Mouse (Mus musculus) C2C12 (cell line): ENCODE results near the gene Fbxw11. TPM values are rescaled to one million over a fixed set of nuclear protein-coding genes. Genes with fewer than 3 reads are reported as not detected.

Source experiments
- H3K27me3 ChIP-seq: one replicate; pipeline ENCODE4 v1.6.1; 2011; ENCODE audit not compliant: control insufficient read depth, insufficient read depth, insufficient read length
- H3K36me3 ChIP-seq: one replicate; pipeline ENCODE4 v1.6.1; 2011; ENCODE audit not compliant: control insufficient read depth, insufficient read depth
- H3K4me3 ChIP-seq: one replicate; pipeline ENCODE4 v1.5.1; 2011; ENCODE audit warnings: mild to moderate bottlenecking, control low read depth; ENCODE audit not compliant: poor library complexity, insufficient read depth, severe bottlenecking
- H3K79me2 ChIP-seq: one replicate; pipeline ENCODE4 v1.6.1; 2011; ENCODE audit not compliant: control insufficient read depth, insufficient read depth
- H3K79me3 ChIP-seq: one replicate; pipeline ENCODE4 v1.6.1; 2011; ENCODE audit warnings: low read depth, control low read depth
- H3ac ChIP-seq: one replicate; pipeline ENCODE3; 2011; ENCODE audit warnings: low read depth; ENCODE audit not compliant: control insufficient read depth, insufficient read length
- CEBPB ChIP-seq: IDR thresholded peaks from one replicate; pipeline ENCODE4 v1.6.1; 2011; ENCODE audit warnings: low read depth, mild to moderate bottlenecking, control low read depth, moderate library complexity
- CTCF ChIP-seq: IDR thresholded peaks from one replicate; pipeline ENCODE4 v1.5.1; 2011; ENCODE audit not compliant: control insufficient read depth, insufficient read depth, insufficient read length
- FOSL1 ChIP-seq: IDR thresholded peaks from one replicate; pipeline ENCODE4 v1.8.0; 2011; ENCODE audit warnings: mild to moderate bottlenecking, low read length; ENCODE audit not compliant: poor library complexity, insufficient read depth, severe bottlenecking
- MAX ChIP-seq: IDR thresholded peaks from one replicate; pipeline ENCODE4 v1.6.1; 2011; ENCODE audit warnings: mild to moderate bottlenecking, control low read depth
- MYOD1 ChIP-seq: IDR thresholded peaks from one replicate; pipeline ENCODE4 v1.6.1; 2011; ENCODE audit warnings: low read depth; ENCODE audit not compliant: control insufficient read depth, insufficient read length
- MYOG ChIP-seq: IDR thresholded peaks from one replicate; pipeline ENCODE4 v1.6.1; 2011; ENCODE audit not compliant: control insufficient read depth, insufficient read length; ENCODE audit errors: extremely low read depth
- USF1 ChIP-seq: IDR thresholded peaks from one replicate; pipeline ENCODE4 v1.6.1; 2011; ENCODE audit warnings: low read depth, mild to moderate bottlenecking, control low read depth, moderate library complexity
- polyA plus RNA-seq: library from polyadenylated mRNA; unstranded; fragments of >200 nt; fragmentation: generic; extraction: Trizol; gene quantifications from one replicate; pipeline ENCODE4 v1.2.1, GENCODE M21; 2012; ENCODE audit warnings: missing spikeins

Gene Fbxw11
- polyA plus RNA-seq, 1 experiment = 38.8 TPM

- Histone ChIP-seq H3K79me3 (peaks cover 89% of the 10 kb centered on the region), H3K27me3 (no peaks in the 10 kb centered on the region), H3K36me3 (peaks cover under 1% of the 10 kb centered on the region), H3K79me2 (peaks cover 97% of the 10 kb centered on the region), H3K4me3 (no peak overlapping the region), H3ac (no peak overlapping the region)
- TF ChIP-seq MAX (no peak), MYOG (no peak), USF1 (no peak), FOSL1 (no peak), CEBPB (no peak), MYOD1 (no peak), CTCF (no peak)
These were observed 4.7 kb downstream of the Fbxw11 start for GRCm38 (mm10) chr11:32647265-32647664.

GRCm38 (mm10) chr11:32650236-32650749 is 7.8 kb downstream of the Fbxw11 start:
- H3K4me3 ChIP-seq = no peak overlapping the region

GRCm38 (mm10) chr11:32650893-32651590 is 8.5 kb downstream of the Fbxw11 start:
- peaks cover 22% of the 10 kb centered on the region for H3K36me3 ChIP-seq
- TF ChIP-seq CTCF (no peak), FOSL1 (no peak), MYOG (no peak), USF1 (no peak), CEBPB (no peak), MYOD1 (no peak), MAX (no peak)
- peaks cover 100% of the 10 kb centered on the region for H3K79me2 ChIP-seq
- H3K4me3 ChIP-seq = no peak overlapping the region
- no peak overlapping the region for H3ac ChIP-seq
- H3K79me3 ChIP-seq = peaks cover 97% of the 10 kb centered on the region
- no peaks in the 10 kb centered on the region for H3K27me3 ChIP-seq

More at GRCm38 (mm10) chr11:32650236-32650749, 7.8 kb downstream of the Fbxw11 start:
- peaks cover 100% of the 10 kb centered on the region for H3K79me2 ChIP-seq
- no peak overlapping the region for H3ac ChIP-seq
- peaks cover 97% of the 10 kb centered on the region for H3K79me3 ChIP-seq
- TF ChIP-seq MYOG (no peak), MAX (no peak), USF1 (no peak), CEBPB (no peak), FOSL1 (no peak), MYOD1 (no peak), CTCF (no peak)
- peaks cover 22% of the 10 kb centered on the region for H3K36me3 ChIP-seq
- H3K27me3 ChIP-seq = no peaks in the 10 kb centered on the region

- no peak overlapping the region for H3ac ChIP-seq
- TF ChIP-seq MYOD1 (no peak), FOSL1 (no peak), CTCF (no peak), USF1 (no peak), MAX (no peak), MYOG (no peak), CEBPB (no peak)
These were observed 9.2 kb downstream of the Fbxw11 start for GRCm38 (mm10) chr11:32651723-32652122.

GRCm38 (mm10) chr11:32662082-32662656 is 19.6 kb downstream of the Fbxw11 start:
- Histone ChIP-seq H3K36me3 (peaks cover 21% of the 10 kb centered on the region), H3K79me3 (peaks cover 86% of the 10 kb centered on the region), H3K79me2 (peaks cover 100% of the 10 kb centered on the region), H3K4me3 (no peak overlapping the region), H3ac (no peak overlapping the region), H3K27me3 (no peaks in the 10 kb centered on the region)
- TF ChIP-seq USF1 = no peak
- TF ChIP-seq CEBPB = peak; percentile 19
- peak; percentile 11 for TF ChIP-seq MYOD1
- TF ChIP-seq MAX = peak; percentile 45

More at GRCm38 (mm10) chr11:32651723-32652122, 9.2 kb downstream of the Fbxw11 start:
- H3K4me3 ChIP-seq = no peak overlapping the region
- H3K27me3 ChIP-seq = no peaks in the 10 kb centered on the region
- H3K79me2 ChIP-seq = peaks cover 100% of the 10 kb centered on the region
- H3K79me3 ChIP-seq = peaks cover 96% of the 10 kb centered on the region
- H3K36me3 ChIP-seq = peaks cover 22% of the 10 kb centered on the region
